Mouse (Mus musculus): ENCODE data around the gene Apip.

Gene Apip

GRCm38 (mm10) chr2:103102595-103102994, 29.1 kb downstream of the Apip start:
- WGBS, result 75% methylated on average over 5 of the region's 5 CpGs

- 62% methylated on average over 2 of the region's 2 CpGs for WGBS
Measured at GRCm38 (mm10) chr2:103106172-103106571, 32.7 kb downstream of the Apip start.

- 63% methylated on average over 8 of the region's 8 CpGs for WGBS
Measured at GRCm38 (mm10) chr2:103111669-103112068, 38.2 kb downstream of the Apip start.

- WGBS, result 65% methylated on average over 5 of the region's 5 CpGs
Measured at GRCm38 (mm10) chr2:103117212-103117611, 43.7 kb downstream of the Apip start.

- WGBS, result 66% methylated on average over 6 of the region's 6 CpGs
Measured at GRCm38 (mm10) chr2:103118324-103119196, 45.1 kb downstream of the Apip start.

- 67% methylated on average over 7 of the region's 7 CpGs for WGBS
Measured at GRCm38 (mm10) chr2:103119197-103119854, 45.9 kb downstream of the Apip start.

- 89% methylated on average over 2 of the region's 2 CpGs for WGBS
Measured at GRCm38 (mm10) chr2:103129676-103130075, 56.2 kb downstream of the Apip start.

GRCm38 (mm10) chr2:103131145-103131544, 57.7 kb downstream of the Apip start:
- WGBS, result 32% methylated on average over 4 of the region's 4 CpGs

GRCm38 (mm10) chr2:103138529-103139265, 65.2 kb downstream of the Apip start:
- WGBS, result 64% methylated on average over 8 of the region's 8 CpGs

Measured in cerebral cortex, adult 2 months (tissue).